Mouse (Mus musculus): Measurements from ENCODE around the gene Psmd4. TPM values are rescaled to one million over a fixed set of nuclear protein-coding genes. Genes with fewer than 3 reads are reported as not detected.

Psmd4 gene
- polyA plus RNA-seq, 1 experiment from 2014 or later, result 231 TPM

DNA sequence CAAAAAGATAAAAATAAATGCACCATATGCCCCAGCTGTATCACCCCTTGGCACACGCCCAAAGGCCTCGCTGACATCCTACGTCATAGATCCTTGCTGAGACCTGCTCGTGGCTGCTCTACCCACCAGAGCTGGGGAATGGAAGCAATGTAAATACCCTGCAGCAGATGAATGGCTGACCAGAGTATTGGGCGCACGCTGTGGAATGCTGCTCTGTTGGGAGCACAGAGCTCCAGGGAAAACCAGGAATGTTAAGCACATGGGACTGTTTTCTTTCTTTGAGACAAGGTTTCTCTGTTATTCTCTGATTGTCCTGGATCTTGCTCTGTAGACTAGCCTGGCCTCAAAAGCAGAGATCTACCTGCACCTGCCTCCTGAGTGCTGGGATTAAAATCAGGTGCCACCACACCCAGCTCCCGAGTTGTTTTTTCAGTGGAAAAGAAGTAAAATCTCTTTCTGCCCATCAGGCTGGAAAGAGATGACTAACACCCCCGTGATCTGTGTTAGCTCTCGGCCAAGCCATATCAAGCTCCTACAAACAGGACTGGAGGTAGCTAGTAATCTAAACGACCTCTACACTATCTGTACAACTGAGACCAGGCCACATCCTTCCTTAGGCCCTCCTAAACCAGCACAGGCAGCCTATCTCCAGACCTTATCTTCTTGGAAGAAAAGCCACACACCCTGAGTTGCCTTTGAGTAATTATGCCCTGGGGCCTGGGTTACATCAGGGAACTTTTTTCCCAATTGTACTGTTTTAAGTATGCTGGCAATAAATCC lies 12.3 kb upstream of the Psmd4 start:
- 14% methylated on average over 10 of the region's 10 CpGs for WGBS (ENCODE audit: insufficient replicate concordance)
- H3K27ac ChIP-seq (ENCODE audit: low read depth, low read length), result peak overlapping the region; percentile 87

DNA sequence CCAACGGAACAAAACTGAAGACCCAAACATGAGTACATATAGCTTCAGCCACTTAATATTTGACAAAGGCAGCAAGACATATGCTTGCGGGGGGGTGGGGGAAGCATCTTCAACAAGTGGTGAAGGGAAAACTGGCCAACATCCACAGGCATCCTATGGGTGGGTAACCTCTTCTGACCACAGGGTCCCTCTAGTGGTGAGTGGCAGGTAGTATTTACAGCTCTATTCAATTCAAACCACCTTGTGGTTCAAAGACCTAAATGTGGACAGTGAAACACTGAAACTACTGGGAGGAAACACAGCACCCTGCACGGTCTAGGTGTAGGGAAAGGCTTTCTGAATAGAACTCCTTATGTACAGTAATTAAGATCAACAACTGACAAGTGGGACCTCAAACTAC lies 11.3 kb upstream of the Psmd4 start:
- Histone ChIP-seq H3K27me3 (ENCODE audit: control insufficient read depth, insufficient read depth, low read length) (no peaks in the 10 kb centered on the region), H3K9ac (ENCODE audit: low read depth, low read length) (no peak overlapping the region), H3K4me3 (ENCODE audit: low read depth, low read length) (no peak overlapping the region), H3K4me1 (ENCODE audit: control insufficient read depth, insufficient read depth, low read length) (peaks cover 21% of the 10 kb centered on the region), H3K9me3 (replicated peaks; ENCODE audit: control insufficient read depth, low read length) (no peaks in the 10 kb centered on the region), H3K36me3 (ENCODE audit: control insufficient read depth, insufficient read depth, low read length) (peaks cover 5% of the 10 kb centered on the region), H3K27ac (ENCODE audit: low read depth, low read length) (no peak overlapping the region), H3K4me2 (no peak overlapping the region)
- 39% methylated on average over 3 of the region's 3 CpGs for WGBS (ENCODE audit: insufficient replicate concordance)
- no peak; the same call in 1 of the 2 replicates for ATAC-seq (replicated peaks; ENCODE audit: insufficient number of reproducible peaks, low FRiP score, low TSS enrichment)

More for the DNA sequence above, 12.3 kb upstream of the Psmd4 start:
- H3K4me3 ChIP-seq (ENCODE audit: low read depth, low read length), result no peak overlapping the region
- ATAC-seq (replicated peaks; ENCODE audit: insufficient number of reproducible peaks, low FRiP score, low TSS enrichment), result peak; percentile 74
- no peaks in the 10 kb centered on the region for H3K27me3 ChIP-seq (ENCODE audit: control insufficient read depth, insufficient read depth, low read length)
- H3K36me3 ChIP-seq (ENCODE audit: control insufficient read depth, insufficient read depth, low read length), result peaks cover 13% of the 10 kb centered on the region
- H3K4me2 ChIP-seq, result peak overlapping the region; percentile 48
- H3K9ac ChIP-seq (ENCODE audit: low read depth, low read length), result peak overlapping the region; percentile 4; the same call in 1 of the 2 replicates
- no peaks in the 10 kb centered on the region for H3K9me3 ChIP-seq (replicated peaks; ENCODE audit: control insufficient read depth, low read length)
- H3K4me1 ChIP-seq (ENCODE audit: control insufficient read depth, insufficient read depth, low read length), result peaks cover 21% of the 10 kb centered on the region

DNA sequence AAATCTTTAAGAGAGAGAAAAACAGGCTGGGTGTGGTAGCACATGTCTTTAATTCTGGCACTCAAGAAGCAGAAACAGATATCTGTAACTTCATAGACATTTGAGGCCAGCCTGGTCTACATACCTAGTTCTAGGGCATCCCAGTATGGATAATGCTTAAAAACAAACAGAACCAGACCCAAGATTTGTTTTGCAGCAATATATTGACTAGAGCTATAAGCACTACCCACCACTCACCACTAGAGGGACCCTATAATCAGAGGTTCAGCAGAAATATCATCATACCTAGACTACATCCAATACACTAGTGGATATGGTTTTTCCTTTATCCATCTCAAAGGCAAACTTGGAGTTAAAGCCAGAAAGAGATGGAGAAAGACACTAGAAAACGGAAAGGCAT lies 10.5 kb upstream of the Psmd4 start:
- no peak overlapping the region for H3K4me2 ChIP-seq
- WGBS (ENCODE audit: insufficient replicate concordance), result 43% methylated on average over 1 of the region's 1 CpGs

DNA sequence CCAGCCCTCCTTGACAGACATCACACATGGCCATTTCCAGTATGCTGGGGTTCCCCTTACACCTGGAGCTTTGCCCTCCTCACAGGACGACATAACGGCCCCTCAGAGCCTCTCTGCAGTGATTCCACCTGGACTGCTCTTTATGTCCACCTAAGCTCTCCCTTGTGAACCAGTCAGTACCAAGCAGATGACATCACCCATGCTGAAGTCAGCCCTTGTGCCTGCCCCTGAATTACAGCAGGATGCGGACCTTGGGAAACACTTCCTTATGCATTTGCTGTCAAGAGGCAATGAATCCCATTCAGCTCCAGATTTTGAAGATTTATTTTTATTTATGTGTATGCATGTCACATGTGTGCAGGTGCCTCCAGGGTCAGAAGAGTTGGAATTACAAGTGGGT lies 5.5 kb upstream of the Psmd4 start:
- no peak overlapping the region for H3K9ac ChIP-seq (ENCODE audit: low read depth, low read length)
- no peak for ATAC-seq (replicated peaks; ENCODE audit: insufficient number of reproducible peaks, low FRiP score, low TSS enrichment)
- no peak overlapping the region for H3K27ac ChIP-seq (ENCODE audit: low read depth, low read length)
- H3K4me2 ChIP-seq, result no peak overlapping the region
- H3K9me3 ChIP-seq (replicated peaks; ENCODE audit: control insufficient read depth, low read length), result no peaks in the 10 kb centered on the region
- H3K4me1 ChIP-seq (ENCODE audit: control insufficient read depth, insufficient read depth, low read length), result no peaks in the 10 kb centered on the region
- H3K36me3 ChIP-seq (ENCODE audit: control insufficient read depth, insufficient read depth, low read length), result no peaks in the 10 kb centered on the region
- H3K27me3 ChIP-seq (ENCODE audit: control insufficient read depth, insufficient read depth, low read length), result no peaks in the 10 kb centered on the region
- WGBS (ENCODE audit: insufficient replicate concordance), result 60% methylated on average over 3 of the region's 3 CpGs
- H3K4me3 ChIP-seq (ENCODE audit: low read depth, low read length), result no peak overlapping the region

More for the DNA sequence above, 10.5 kb upstream of the Psmd4 start:
- no peak overlapping the region for H3K9ac ChIP-seq (ENCODE audit: low read depth, low read length)
- H3K9me3 ChIP-seq (replicated peaks; ENCODE audit: control insufficient read depth, low read length), result no peaks in the 10 kb centered on the region
- H3K4me1 ChIP-seq (ENCODE audit: control insufficient read depth, insufficient read depth, low read length), result peaks cover 21% of the 10 kb centered on the region
- H3K4me3 ChIP-seq (ENCODE audit: low read depth, low read length), result no peak overlapping the region
- H3K27ac ChIP-seq (ENCODE audit: low read depth, low read length), result no peak overlapping the region
- H3K27me3 ChIP-seq (ENCODE audit: control insufficient read depth, insufficient read depth, low read length), result no peaks in the 10 kb centered on the region
- peaks cover under 1% of the 10 kb centered on the region; the same call in 1 of the 2 replicates for H3K36me3 ChIP-seq (ENCODE audit: control insufficient read depth, insufficient read depth, low read length)
- ATAC-seq (replicated peaks; ENCODE audit: insufficient number of reproducible peaks, low FRiP score, low TSS enrichment), result no peak

DNA sequence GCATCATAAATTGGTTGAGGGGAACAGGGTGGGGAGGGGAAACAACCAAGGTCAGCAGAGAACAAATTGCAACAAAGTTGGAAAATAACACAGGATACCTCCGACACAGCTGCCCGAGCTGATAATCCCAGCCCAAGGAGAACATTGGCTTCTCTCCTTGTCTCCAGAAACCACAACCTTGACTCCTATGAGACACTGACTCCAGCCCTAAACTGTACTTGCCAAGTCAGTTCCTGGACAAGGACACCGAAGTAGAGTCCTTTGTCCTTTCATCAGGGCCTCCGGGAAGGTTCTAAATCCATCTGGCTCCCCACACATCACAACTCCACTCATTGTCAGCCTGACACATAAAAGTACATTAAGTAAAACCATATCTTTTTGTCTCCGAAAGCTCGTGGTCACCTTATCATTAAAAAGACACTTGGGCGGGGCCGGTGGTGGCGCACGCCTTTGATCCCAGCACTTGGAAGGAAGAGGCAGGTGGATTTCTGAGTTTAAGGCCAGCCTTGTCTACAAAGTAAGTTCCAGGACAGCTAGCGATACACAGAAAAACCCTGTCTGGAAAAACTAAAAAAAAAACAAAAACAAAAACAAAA lies 4.1 kb upstream of the Psmd4 start:
- H3K9ac ChIP-seq (ENCODE audit: low read depth, low read length), result no peak overlapping the region
- H3K27ac ChIP-seq (ENCODE audit: low read depth, low read length), result no peak overlapping the region
- H3K9me3 ChIP-seq (replicated peaks; ENCODE audit: control insufficient read depth, low read length), result no peaks in the 10 kb centered on the region
- ATAC-seq (replicated peaks; ENCODE audit: insufficient number of reproducible peaks, low FRiP score, low TSS enrichment), result no peak
- H3K4me1 ChIP-seq (ENCODE audit: control insufficient read depth, insufficient read depth, low read length), result peaks cover 1% of the 10 kb centered on the region
- H3K36me3 ChIP-seq (ENCODE audit: control insufficient read depth, insufficient read depth, low read length), result no peaks in the 10 kb centered on the region
- 76% methylated on average over 11 of the region's 11 CpGs for WGBS (ENCODE audit: insufficient replicate concordance)
- H3K4me3 ChIP-seq (ENCODE audit: low read depth, low read length), result no peak overlapping the region
- no peaks in the 10 kb centered on the region for H3K27me3 ChIP-seq (ENCODE audit: control insufficient read depth, insufficient read depth, low read length)
- no peak overlapping the region; the same call in 1 of the 2 replicates for H3K4me2 ChIP-seq

DNA sequence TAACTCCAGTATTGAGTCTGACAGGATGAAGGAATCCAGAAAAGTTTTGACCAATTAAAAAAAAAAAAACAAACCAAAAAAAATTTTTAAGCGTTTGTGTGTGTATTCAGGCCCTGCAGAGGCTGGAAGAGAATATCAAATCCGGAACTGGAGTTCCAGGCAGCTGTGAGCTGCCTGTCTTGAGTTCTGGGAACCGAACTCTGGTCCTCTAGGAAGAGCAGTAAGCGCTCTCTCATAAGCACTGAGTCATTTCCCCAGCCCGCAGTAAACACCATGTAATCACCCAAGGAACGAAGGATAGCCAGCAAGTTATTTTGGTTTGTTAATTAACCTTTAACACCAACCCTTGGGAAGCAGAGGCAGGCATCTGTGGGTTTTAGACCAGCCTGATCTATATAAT lies 837 bp upstream of the Psmd4 start:
- 0 out of 2 replicates have a peak, but pooled peaks cover 1% of the 10 kb centered on the region for H3K36me3 ChIP-seq (ENCODE audit: control insufficient read depth, insufficient read depth, low read length)
- no peaks in the 10 kb centered on the region for H3K27me3 ChIP-seq (ENCODE audit: control insufficient read depth, insufficient read depth, low read length)
- H3K4me3 ChIP-seq (ENCODE audit: low read depth, low read length), result no peak overlapping the region; the same call in 1 of the 2 replicates
- H3K9me3 ChIP-seq (replicated peaks; ENCODE audit: control insufficient read depth, low read length), result no peaks in the 10 kb centered on the region
- no peak overlapping the region for H3K4me2 ChIP-seq
- 71% methylated on average over 6 of the region's 6 CpGs for WGBS (ENCODE audit: insufficient replicate concordance)
- no peak overlapping the region for H3K9ac ChIP-seq (ENCODE audit: low read depth, low read length)
- H3K4me1 ChIP-seq (ENCODE audit: control insufficient read depth, insufficient read depth, low read length), result peaks cover 5% of the 10 kb centered on the region
- ATAC-seq (replicated peaks; ENCODE audit: insufficient number of reproducible peaks, low FRiP score, low TSS enrichment), result no peak
- no peak overlapping the region for H3K27ac ChIP-seq (ENCODE audit: low read depth, low read length)

DNA sequence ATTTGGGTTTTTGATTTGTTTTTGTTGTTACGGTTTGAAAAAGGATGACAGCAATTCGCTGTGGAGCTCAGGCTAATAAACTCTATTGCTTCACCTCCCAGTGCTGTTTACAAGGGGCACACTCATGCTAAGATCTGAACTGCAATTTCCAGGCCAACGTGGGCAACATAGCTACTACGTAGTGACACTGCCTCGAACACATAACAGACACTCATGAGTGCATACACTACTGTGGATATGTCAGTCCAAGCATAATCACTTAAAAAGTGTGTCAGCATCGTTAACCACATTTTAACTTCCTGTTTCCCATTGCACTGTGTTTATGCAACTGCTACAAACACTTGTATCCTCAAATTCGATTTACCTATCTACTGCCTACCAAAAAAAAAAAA lies 420 bp upstream of the Psmd4 start:
- Histone ChIP-seq H3K9me3 (replicated peaks; ENCODE audit: control insufficient read depth, low read length) (no peaks in the 10 kb centered on the region), H3K4me2 (peak overlapping the region; percentile 63), H3K4me1 (ENCODE audit: control insufficient read depth, insufficient read depth, low read length) (peaks cover 5% of the 10 kb centered on the region), H3K27me3 (ENCODE audit: control insufficient read depth, insufficient read depth, low read length) (no peaks in the 10 kb centered on the region), H3K27ac (ENCODE audit: low read depth, low read length) (0 out of 2 replicates have a peak overlapping the region, but pooled peaks have one; percentile 22), H3K36me3 (ENCODE audit: control insufficient read depth, insufficient read depth, low read length) (0 out of 2 replicates have a peak, but pooled peaks cover 4% of the 10 kb centered on the region), H3K9ac (ENCODE audit: low read depth, low read length) (peak overlapping the region; percentile 83; the same call in 1 of the 2 replicates), H3K4me3 (ENCODE audit: low read depth, low read length) (peak overlapping the region; percentile 71)
- ATAC-seq (replicated peaks; ENCODE audit: insufficient number of reproducible peaks, low FRiP score, low TSS enrichment), result no peak
- WGBS (ENCODE audit: insufficient replicate concordance), result 26% methylated on average over 7 of the region's 7 CpGs

DNA sequence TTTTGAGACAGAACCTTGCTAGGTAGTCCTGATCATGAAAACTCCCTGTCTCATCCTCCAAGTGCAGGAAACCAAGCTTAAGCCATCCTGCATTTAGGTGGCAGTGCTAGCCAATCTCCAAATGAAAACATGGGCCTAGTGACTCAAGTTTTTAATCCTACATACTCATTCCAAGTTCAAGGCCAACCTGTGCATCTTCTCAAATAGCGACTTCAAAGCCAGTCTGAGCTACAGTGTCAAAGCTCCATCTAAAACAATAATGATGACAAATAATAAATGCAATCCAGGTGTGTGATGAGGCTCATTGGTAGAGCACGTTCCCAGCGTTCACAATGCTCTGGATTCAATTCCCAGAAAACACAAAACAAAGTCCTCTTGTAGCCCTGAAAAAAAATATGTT lies 789 bp downstream of the Psmd4 start:
- Histone ChIP-seq H3K4me1 (ENCODE audit: control insufficient read depth, insufficient read depth, low read length) (peaks cover 5% of the 10 kb centered on the region), H3K36me3 (ENCODE audit: control insufficient read depth, insufficient read depth, low read length) (peaks cover 4% of the 10 kb centered on the region; the same call in 1 of the 2 replicates), H3K4me3 (ENCODE audit: low read depth, low read length) (peak overlapping the region; percentile 71), H3K9me3 (replicated peaks; ENCODE audit: control insufficient read depth, low read length) (no peaks in the 10 kb centered on the region), H3K27me3 (ENCODE audit: control insufficient read depth, insufficient read depth, low read length) (no peaks in the 10 kb centered on the region), H3K4me2 (peak overlapping the region; percentile 85), H3K9ac (ENCODE audit: low read depth, low read length) (peak overlapping the region; percentile 83), H3K27ac (ENCODE audit: low read depth, low read length) (no peak overlapping the region)
- WGBS (ENCODE audit: insufficient replicate concordance), result 17% methylated on average over 3 of the region's 3 CpGs
- ATAC-seq (replicated peaks; ENCODE audit: insufficient number of reproducible peaks, low FRiP score, low TSS enrichment), result no peak
